Mouse (Mus musculus) MEL (cell line): ENCODE data around the gene Mrpl53.

Source experiments
- CTCF ChIP-seq, 3 experiments: IDR thresholded peaks in 2 of 3; conservative IDR thresholded peaks in 1 of 3; 2 replicates each; pipeline ENCODE4 v1.5.1; 2011 to 2012; ENCODE audit warnings: low read length in 3 of 3, low read depth in 2 of 3, mild to moderate bottlenecking in 2 of 3, improper control_type of control experiment in 1 of 3, inconsistent platforms in 1 of 3, mixed read lengths in 1 of 3, moderate library complexity in 1 of 3; ENCODE audit not compliant: control insufficient read depth in 1 of 3, insufficient read depth in 1 of 3, poor library complexity in 1 of 3, severe bottlenecking in 1 of 3
- EP300 ChIP-seq, 2 experiments: IDR thresholded peaks; 2 replicates each; pipeline ENCODE4 v1.6.1; 2011; ENCODE audit warnings: improper control_type of control experiment in 2 of 2, low read length in 2 of 2, low read depth in 1 of 2, mild to moderate bottlenecking in 1 of 2
- NRF1 ChIP-seq: IDR thresholded peaks from 2 replicates; pipeline ENCODE4 v1.6.1; 2014; ENCODE audit warnings: low read depth, mild to moderate bottlenecking, inconsistent platforms, low read length, improper control_type of control experiment, moderate library complexity; ENCODE audit not compliant: poor library complexity, insufficient read depth, severe bottlenecking
- POLR2A ChIP-seq, 2 experiments: IDR thresholded peaks; 2 replicates each; pipeline ENCODE4 v1.6.1; 2011 to 2012; ENCODE audit warnings: low read length in 2 of 2, mild to moderate bottlenecking in 2 of 2, control low read depth in 1 of 2, improper control_type of control experiment in 1 of 2, low read depth in 1 of 2, moderate library complexity in 1 of 2; ENCODE audit not compliant: control insufficient read depth in 1 of 2, insufficient read depth in 1 of 2, poor library complexity in 1 of 2
- RAD21 ChIP-seq: IDR thresholded peaks from 2 replicates; pipeline ENCODE4 v1.6.1; 2011; ENCODE audit warnings: mild to moderate bottlenecking, low read depth, low read length, improper control_type of control experiment
- SIN3A ChIP-seq: IDR thresholded peaks from 2 replicates; pipeline ENCODE4 v1.6.1; 2012; ENCODE audit warnings: low read length, improper control_type of control experiment, inconsistent platforms
- SMC3 ChIP-seq: IDR thresholded peaks from 2 replicates; pipeline ENCODE4 v1.6.1; 2011; ENCODE audit warnings: low read depth, low read length, improper control_type of control experiment
- ZNF384 ChIP-seq: IDR thresholded peaks from 2 replicates; pipeline ENCODE4 v1.6.1; 2012; ENCODE audit warnings: low read depth, mild to moderate bottlenecking, inconsistent platforms, low read length, improper control_type of control experiment

- TF ChIP-seq EP300 (IDR thresholded peaks at IDR 0.05; ENCODE audit: low read depth in 1 of 2, low read length in 2 of 2) (no peak), RAD21 (no peak), POLR2A (IDR thresholded peaks at IDR 0.05; ENCODE audit: control insufficient read depth in 1 of 2, insufficient read depth in 1 of 2, low read depth in 1 of 2, low read length in 2 of 2, poor library complexity in 1 of 2) (no peak), NRF1 (no peak), CTCF (IDR thresholded peaks at IDR 0.05 in 2 of 3, conservative IDR thresholded peaks at IDR 0.05 in 1 of 3; ENCODE audit: control insufficient read depth in 1 of 3, insufficient read depth in 1 of 3, low read depth in 2 of 3, low read length in 3 of 3, poor library complexity in 1 of 3, severe bottlenecking in 1 of 3) (no peak), ZNF384 (no peak), SIN3A (no peak), SMC3 (no peak)
Observed at GRCm38 (mm10) chr6:83080210-83080609, 28.6 kb upstream of the Mrpl53 start.
